Mouse (Mus musculus) B cell, adult 2 months (primary cell): ENCODE data around the gene Olfr960.

Experiments
- DNase-seq, 2 experiments: peaks; one replicate each; pipeline ENCODE4 v3.0.0; 2022

Olfr960 gene

DNA sequence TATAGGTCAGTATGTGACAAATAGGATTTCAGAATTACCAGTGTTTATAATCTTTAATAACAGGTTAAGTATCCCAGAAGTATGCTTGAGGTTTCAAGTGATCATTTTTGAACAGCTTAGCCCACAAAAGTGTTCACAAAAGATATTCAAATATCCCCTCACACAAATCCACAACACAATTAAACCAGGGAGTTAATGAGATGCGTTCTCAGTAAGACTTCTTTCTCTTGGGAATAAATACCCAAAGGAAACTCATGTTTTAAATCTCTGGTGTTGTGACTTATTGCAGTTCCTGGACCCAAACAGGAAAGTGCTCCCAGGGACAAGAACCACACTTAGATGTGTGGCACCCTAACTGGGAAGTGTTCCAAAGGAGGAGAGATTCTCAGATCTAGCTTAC lies at the start of gene Olfr960:
Olfr960 (plus strand) TSS at position 301 of the 400 bp plus-strand sequence.
- no peak for DNase-seq

GRCm38 (mm10) chr9:39575469-39575868 lies 45.7 kb upstream of the Olfr960 start, which contains the start of gene Olfr959:
Gene Olfr959, minus strand, starts transcription at chr9:39575569.
- DNase-seq, result no peak

GRCm38 (mm10) chr9:39577050-39577449 lies 44.1 kb upstream of the Olfr960 start:
- no peak for DNase-seq

- no peak for DNase-seq
These were observed 18.4 kb upstream of the Olfr960 start for GRCm38 (mm10) chr9:39602536-39603332.

DNA sequence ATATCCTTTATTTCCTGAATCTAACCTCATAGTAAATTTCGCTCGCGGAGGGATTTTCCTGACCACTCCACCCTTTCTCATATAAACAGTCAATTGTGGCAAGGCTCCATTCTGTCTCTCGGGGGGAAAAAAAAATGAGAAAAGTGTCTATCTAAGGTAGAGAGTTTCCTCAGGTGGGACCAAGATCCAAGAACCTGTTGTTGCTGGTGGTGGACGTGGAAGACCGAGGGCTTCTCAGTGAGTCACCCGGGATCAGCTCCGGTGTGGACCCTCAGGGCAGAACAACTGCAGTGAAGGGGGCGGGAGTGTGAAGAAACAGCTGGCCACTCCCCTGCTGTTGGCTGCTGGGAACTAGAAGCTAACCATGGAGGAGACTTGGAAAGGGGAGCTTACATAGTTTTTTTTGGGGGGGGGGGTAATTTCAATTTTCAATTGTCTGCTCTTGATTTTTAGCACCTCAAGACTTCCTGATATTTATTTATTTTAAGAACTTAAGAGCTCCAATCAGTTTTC lies 17.8 kb upstream of the Olfr960 start:
- DNase-seq, result no peak

GRCm38 (mm10) chr9:39603999-39604453 lies 17.1 kb upstream of the Olfr960 start, which contains the start of gene AW551984:
Gene AW551984, minus strand, starts transcription at chr9:39604403.
- no peak for DNase-seq

- no peak for DNase-seq
These were observed 12.7 kb upstream of the Olfr960 start for GRCm38 (mm10) chr9:39608497-39608896.

GRCm38 (mm10) chr9:39610355-39610754 lies 10.8 kb upstream of the Olfr960 start, which contains the start of gene Olfr148:
Gene Olfr148, plus strand, starts transcription at chr9:39610655.
- DNase-seq, result no peak

DNA sequence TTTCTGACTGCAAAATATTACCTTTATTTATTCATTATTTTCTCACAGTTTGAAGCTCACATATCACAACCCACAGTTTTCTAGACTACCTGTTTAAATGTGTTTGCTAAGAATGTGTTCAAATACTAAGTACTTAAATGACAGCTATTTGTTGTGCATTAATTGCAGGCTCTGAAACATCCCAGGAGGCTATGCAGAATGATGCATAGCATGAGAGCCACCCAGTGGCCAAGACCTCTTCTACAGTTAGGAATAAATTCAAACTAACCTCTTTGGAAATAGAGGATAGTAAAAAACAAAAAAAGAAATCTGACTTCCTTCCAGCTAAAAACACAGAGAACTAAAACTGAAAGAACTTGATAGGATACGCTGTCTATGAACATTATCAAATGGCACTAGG lies 9.2 kb upstream of the Olfr960 start:
- DNase-seq, result no peak

GRCm38 (mm10) chr9:39623783-39624182 lies 2.6 kb downstream of the Olfr960 start:
- no peak for DNase-seq

GRCm38 (mm10) chr9:39624711-39625110 lies 3.5 kb downstream of the Olfr960 start:
- no peak for DNase-seq

GRCm38 (mm10) chr9:39629069-39629468 lies 7.9 kb downstream of the Olfr960 start:
- DNase-seq, result no peak

DNA sequence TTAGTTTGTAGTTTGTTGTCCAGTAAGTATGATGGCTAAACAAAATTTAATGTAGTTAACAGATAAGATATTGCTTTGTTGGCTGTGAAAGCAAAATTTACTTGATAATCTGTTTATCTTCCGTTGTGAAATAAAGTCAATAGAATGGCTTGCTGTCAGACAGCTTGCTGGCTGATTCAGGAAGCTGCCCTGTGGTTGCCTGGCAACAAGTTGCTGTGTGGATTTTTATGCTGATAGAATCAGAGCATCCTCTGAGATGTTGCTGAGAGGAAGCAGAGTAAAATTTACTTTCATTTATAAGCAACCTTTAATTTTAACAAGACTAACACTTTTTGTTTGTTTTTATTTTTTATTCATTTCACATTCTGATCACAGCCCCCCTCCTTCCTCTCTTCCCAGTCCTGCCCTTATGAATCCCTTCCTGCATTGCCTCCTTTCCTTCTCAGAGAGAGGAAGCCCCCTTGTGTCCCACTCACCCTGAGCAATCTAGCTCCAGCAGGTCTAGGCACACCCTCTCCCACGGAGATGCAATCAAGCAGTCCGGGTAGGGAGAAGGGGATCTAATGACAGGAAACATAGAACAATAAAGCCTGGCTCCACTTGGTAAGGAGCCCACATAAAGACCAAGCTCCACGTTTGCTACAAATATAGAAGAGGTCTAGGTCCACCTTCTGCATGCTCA lies 12.9 kb downstream of the Olfr960 start:
- DNase-seq, result no peak

GRCm38 (mm10) chr9:39644785-39645184 lies 23.6 kb downstream of the Olfr960 start, which contains the start of gene Olfr961:
Gene Olfr961, plus strand, starts transcription at chr9:39645085.
- no peak for DNase-seq

GRCm38 (mm10) chr9:39647382-39647781 lies 26.2 kb downstream of the Olfr960 start:
- no peak for DNase-seq

DNA sequence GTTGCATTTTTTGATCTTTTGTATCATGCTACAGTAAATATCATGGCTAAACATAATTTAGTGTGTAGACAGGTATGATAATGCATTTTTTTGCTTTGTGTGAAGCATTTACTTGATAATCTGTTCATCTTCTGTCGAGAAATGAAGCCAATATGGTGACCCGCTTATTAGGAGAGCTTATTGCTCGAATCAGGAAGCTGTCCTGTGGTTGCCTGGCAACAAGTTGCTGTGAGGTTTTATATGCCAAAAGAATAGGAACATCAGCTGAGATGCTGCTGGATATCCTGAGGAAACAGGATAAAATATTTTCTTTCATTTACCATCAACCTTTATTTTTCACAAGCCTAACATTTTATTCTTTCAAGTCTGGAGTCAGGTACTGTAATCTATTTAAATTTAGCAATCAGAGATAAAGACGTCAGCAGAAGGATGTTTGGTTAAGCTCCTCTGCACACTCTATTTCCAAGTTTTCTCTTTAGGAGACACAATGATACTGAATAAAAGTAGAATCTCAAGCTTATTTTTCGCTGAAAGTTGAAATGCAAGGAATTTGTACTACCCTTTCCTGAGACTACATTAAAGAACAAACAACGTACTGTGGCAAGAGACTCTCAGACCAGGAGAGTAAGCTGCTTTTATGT lies 33.7 kb downstream of the Olfr960 start:
- no peak for DNase-seq

DNA sequence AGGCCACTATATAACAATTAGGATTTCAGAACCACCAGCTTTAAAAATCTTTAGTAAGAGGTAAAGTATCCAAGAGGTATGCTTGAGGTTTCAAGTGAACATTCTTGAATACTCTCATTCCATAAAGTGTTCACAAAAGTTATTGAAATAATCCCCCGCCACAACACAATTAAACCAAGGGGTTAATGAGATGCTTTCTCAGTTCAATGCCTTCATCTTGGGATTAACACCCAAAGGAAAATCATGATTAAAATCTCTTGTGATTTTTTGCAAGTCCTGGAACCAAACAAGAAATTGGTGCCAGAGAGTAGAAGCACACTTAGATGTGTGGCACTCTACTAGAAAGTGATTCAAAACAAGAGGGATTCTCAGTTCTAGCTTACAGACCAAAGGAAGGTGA lies 45.7 kb downstream of the Olfr960 start, which contains the start of gene Olfr963:
Olfr963 (plus strand) TSS at position 301 of the 400 bp plus-strand sequence.
- DNase-seq, result no peak

DNA sequence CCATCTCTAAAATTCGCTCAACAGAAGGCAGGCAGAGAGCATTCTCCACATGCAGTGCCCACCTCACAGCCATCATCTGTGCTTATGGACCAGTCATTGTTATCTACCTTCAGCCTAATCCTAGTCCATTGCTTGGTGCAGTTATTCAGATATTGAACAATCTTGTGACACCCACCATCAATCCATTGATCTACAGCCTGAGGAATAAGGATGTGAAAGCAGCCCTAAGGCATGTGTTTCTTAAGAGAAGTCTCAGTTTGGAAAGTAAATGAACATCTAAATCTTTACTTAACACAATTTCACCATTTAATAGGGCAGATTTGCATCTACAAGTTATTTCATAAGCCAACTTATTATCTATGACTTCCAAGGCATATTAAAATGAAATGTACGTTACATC lies 48.5 kb downstream of the Olfr960 start:
- no peak for DNase-seq
